In the genomic region with DNA sequence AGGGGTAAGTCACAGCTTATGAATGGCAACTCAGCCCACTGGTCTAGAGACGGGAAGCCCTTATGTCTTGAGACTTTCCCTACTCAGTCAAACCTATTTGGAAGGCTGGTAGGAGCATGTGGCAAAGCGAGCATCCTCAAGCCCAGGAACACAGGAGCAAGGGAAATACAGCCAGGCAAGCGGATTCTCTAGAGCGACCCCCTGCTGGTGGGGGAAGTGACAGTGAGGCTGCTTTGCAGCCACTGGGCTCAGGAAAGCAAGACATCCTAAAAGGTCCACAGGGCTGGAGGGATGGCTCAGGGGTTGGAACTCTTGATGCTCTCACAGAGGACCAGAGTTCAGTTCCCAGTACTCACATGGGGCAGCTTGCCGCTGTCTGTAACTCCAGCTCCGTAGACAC, we compare ENCODE assay signal across 18 mouse cellular contexts. TPM values are rescaled to one million over a fixed set of nuclear protein-coding genes. Genes with fewer than 3 reads are reported as not detected.
DNase-seq lines count a peak whose midpoint lies in the region; ATAC-seq lines count a peak whose summit lies in the region.
"Had no signal": no experiment of that assay in that cellular context is flagged by ENCODE, and none has a peak within 500 bp of the region (broad histone marks: within the 10 kb centered on the region; RNA-seq: fewer than 3 reads in every experiment).

No protein-coding gene starts in this region.

- no peak overlapping the region for H3K4me3 ChIP-seq in hindbrain, embryonic 10.5 days
- H3K4me3 ChIP-seq in hindbrain, embryonic 16.5 days (ENCODE audit: low read length) = no peak overlapping the region
- no peak overlapping the region for H3K4me3 ChIP-seq in limb, embryonic 15.5 days
- no peak overlapping the region for H3K4me3 ChIP-seq in liver, embryonic 12.5 days
- H3K4me3 ChIP-seq: embryonic facial prominence, embryonic 13.5 days; gastrocnemius, adult 2 months had no signal

- ATAC-seq in hindbrain, embryonic 16.5 days = no peak
- no peak for ATAC-seq in limb, embryonic 15.5 days (ENCODE audit: insufficient number of reproducible peaks, low FRiP score, low TSS enrichment, low read depth)
- no peak for ATAC-seq in liver, embryonic 12.5 days
- ATAC-seq: forebrain, embryonic 14.5 days; Patski had no signal

- DNase-seq in cerebellum, postnatal 14 days = peak; percentile 46 to 55
- DNase-seq in cerebellum, adult 9-10 months = no peak
- DNase-seq in hindbrain, embryonic 10.5 days (ENCODE audit: low spot score) = no peak
- DNase-seq in R1 (ENCODE audit: low read depth, low spot score) = peak; percentile 13
- DNase-seq in layer of hippocampus, adult 11-12 months (ENCODE audit: low spot score) = no peak
- DNase-seq: adrenal gland, adult 2 months; adrenal gland, postnatal 25 days; gastrocnemius, adult 2 months; gastrocnemius, postnatal 36 days; kidney, adult 11 months had no signal

- 72% methylated on average over 6 of the region's 6 CpGs for WGBS in hindbrain, embryonic 10.5 days
- WGBS in hindbrain, embryonic 16.5 days = 79% methylated on average over 6 of the region's 6 CpGs
- WGBS in limb, embryonic 15.5 days = 90% methylated on average over 6 of the region's 6 CpGs
- WGBS in liver, embryonic 12.5 days (ENCODE audit: insufficient replicate concordance) = 70% methylated on average over 6 of the region's 6 CpGs

- H3K9me3 ChIP-seq in hindbrain, embryonic 10.5 days = peaks cover 4% of the 10 kb centered on the region; the same call in 1 of the 2 replicates
- H3K9me3 ChIP-seq in hindbrain, embryonic 16.5 days (ENCODE audit: control insufficient read depth, low read length) = no peaks in the 10 kb centered on the region
- H3K9me3 ChIP-seq in limb, embryonic 15.5 days = no peaks in the 10 kb centered on the region
- H3K9me3 ChIP-seq in liver, embryonic 12.5 days (replicated peaks) = no peaks in the 10 kb centered on the region
- H3K9me3 ChIP-seq: embryonic facial prominence, embryonic 13.5 days had no signal

- no peak overlapping the region for H3K4me2 ChIP-seq in hindbrain, embryonic 16.5 days (ENCODE audit: low read length)
- H3K4me2 ChIP-seq in limb, embryonic 15.5 days = no peak overlapping the region
- no peak overlapping the region for H3K4me2 ChIP-seq in liver, embryonic 12.5 days
- H3K4me2 ChIP-seq: embryonic facial prominence, embryonic 13.5 days; hindbrain, embryonic 14.5 days had no signal

- H3K36me3 ChIP-seq in hindbrain, embryonic 10.5 days = no peaks in the 10 kb centered on the region
- no peaks in the 10 kb centered on the region for H3K36me3 ChIP-seq in hindbrain, embryonic 16.5 days (ENCODE audit: control insufficient read depth, insufficient read depth, low read length)
- H3K36me3 ChIP-seq in limb, embryonic 15.5 days = no peaks in the 10 kb centered on the region
- H3K36me3 ChIP-seq in liver, embryonic 12.5 days = no peaks in the 10 kb centered on the region
- H3K36me3 ChIP-seq: embryonic facial prominence, embryonic 13.5 days had no signal

- H3K27me3 ChIP-seq in hindbrain, embryonic 10.5 days (ENCODE audit: insufficient read depth, poor library complexity, severe bottlenecking) = 0 out of 2 replicates have a peak, but pooled peaks cover 13% of the 10 kb centered on the region
- H3K27me3 ChIP-seq in hindbrain, embryonic 16.5 days (replicated peaks; ENCODE audit: control insufficient read depth, insufficient read depth, low read length) = no peaks in the 10 kb centered on the region
- no peaks in the 10 kb centered on the region for H3K27me3 ChIP-seq in limb, embryonic 15.5 days
- peaks cover 8% of the 10 kb centered on the region; the same call in 1 of the 2 replicates for H3K27me3 ChIP-seq in liver, embryonic 12.5 days (replicated peaks)
- H3K27me3 ChIP-seq: embryonic facial prominence, embryonic 13.5 days; Patski had no signal

- peak overlapping the region; percentile 35; the same call in 1 of the 2 replicates for H3K27ac ChIP-seq in hindbrain, embryonic 10.5 days
- no peak overlapping the region for H3K27ac ChIP-seq in hindbrain, embryonic 16.5 days (ENCODE audit: low read depth, low read length)
- 0 out of 2 replicates have a peak overlapping the region, but pooled peaks have one; percentile 43 for H3K27ac ChIP-seq in limb, embryonic 15.5 days
- H3K27ac ChIP-seq in liver, embryonic 12.5 days = no peak overlapping the region
- H3K27ac ChIP-seq: gastrocnemius, adult 2 months; hindbrain, embryonic 14.5 days had no signal

- H3K9ac ChIP-seq in hindbrain, embryonic 16.5 days (ENCODE audit: low read depth, low read length) = no peak overlapping the region
- H3K9ac ChIP-seq in limb, embryonic 15.5 days = no peak overlapping the region
- H3K9ac ChIP-seq in liver, embryonic 12.5 days = no peak overlapping the region
- H3K9ac ChIP-seq: embryonic facial prominence, embryonic 13.5 days; hindbrain, embryonic 14.5 days had no signal

- peaks cover 61% of the 10 kb centered on the region for H3K4me1 ChIP-seq in hindbrain, embryonic 10.5 days (replicated peaks)
- H3K4me1 ChIP-seq in hindbrain, embryonic 16.5 days (ENCODE audit: control insufficient read depth, insufficient read depth, low read depth, low read length) = peaks cover 15% of the 10 kb centered on the region
- peaks cover 57% of the 10 kb centered on the region for H3K4me1 ChIP-seq in limb, embryonic 15.5 days
- H3K4me1 ChIP-seq in liver, embryonic 12.5 days = peaks cover 5% of the 10 kb centered on the region

RNA-seq across cellular contexts. Expression of gene 1810010D01Rik, which starts 11.6 kb away (rescaled TPM):
- 0.19 and 0.37 TPM in 2 replicates for polyA plus RNA-seq in hindbrain, embryonic 10.5 days (2016; fragmentation: Nextera tagmentation; extraction: Ambion mirVana)
- not detected in 2 replicates for polyA plus RNA-seq in hindbrain, embryonic 16.5 days (2015; fragmentation: Nextera tagmentation; extraction: Ambion mirVana)
- polyA plus RNA-seq in limb, embryonic 15.5 days (2015; fragmentation: Nextera tagmentation; extraction: Ambion mirVana) = 0.48 and 0.82 TPM in 2 replicates
- 0.30 and 0.38 TPM in 2 replicates for polyA plus RNA-seq in liver, embryonic 12.5 days (2016; fragmentation: Nextera tagmentation; extraction: Ambion mirVana)
- polyA plus RNA-seq: forebrain, embryonic 14.5 days; heart, embryonic 14.5 days; hindbrain, embryonic 14.5 days; Patski had no signal

Comparison
In these comparisons a context has a peak if more than half of its experiments do, and no peak if none do; other contexts are left out.
1. DNase-seq: peak in cerebellum, postnatal 14 days (2 of 2) and R1 (single experiment); none in cerebellum, adult 9-10 months (single experiment), hindbrain, embryonic 10.5 days (single experiment) and layer of hippocampus, adult 11-12 months (single experiment).
2. H3K27ac ChIP-seq: peak in hindbrain, embryonic 10.5 days (single experiment) and limb, embryonic 15.5 days (single experiment); none in hindbrain, embryonic 16.5 days (single experiment) and liver, embryonic 12.5 days (single experiment).